Mouse (Mus musculus): ENCODE results near the gene Prickle1.
A peak's percentile ranks its signal among the peaks of the same experiment; 100 is the strongest.

The Prickle1 gene

GRCm38 (mm10) chr15:93595746-93596145 lies at the start of gene Prickle1:
TSS of gene Prickle1 (minus strand) at chr15:93595891.
- peak; percentile 91 to 93 for DNase-seq (ENCODE audit: low spot score in 2 of 2)

DNA sequence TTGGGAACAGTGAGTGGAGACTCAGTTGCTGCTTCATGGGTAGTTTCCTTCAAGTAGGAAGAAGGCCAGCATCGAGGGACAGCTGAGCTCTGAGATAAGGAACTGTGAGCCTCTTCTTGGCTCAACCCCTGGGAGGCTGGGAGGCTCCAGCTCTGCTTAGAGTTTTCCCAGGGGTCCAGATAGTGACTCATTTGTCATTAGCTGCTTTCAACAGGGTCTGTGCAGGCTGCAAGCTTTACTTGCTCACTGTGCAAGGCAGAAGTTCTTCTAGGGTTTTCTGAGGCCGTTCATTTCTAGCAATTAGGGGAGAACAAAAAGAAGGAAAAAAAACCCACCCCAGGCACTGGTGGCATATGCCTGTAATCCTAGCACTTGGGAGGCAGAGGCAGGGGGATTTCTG lies 44.5 kb upstream of the Prickle1 start:
- DNase-seq (ENCODE audit: low spot score in 2 of 2): no peak

- DNase-seq (ENCODE audit: low spot score in 2 of 2): no peak
These were observed 41.3 kb upstream of the Prickle1 start for GRCm38 (mm10) chr15:93636976-93637375.

DNA sequence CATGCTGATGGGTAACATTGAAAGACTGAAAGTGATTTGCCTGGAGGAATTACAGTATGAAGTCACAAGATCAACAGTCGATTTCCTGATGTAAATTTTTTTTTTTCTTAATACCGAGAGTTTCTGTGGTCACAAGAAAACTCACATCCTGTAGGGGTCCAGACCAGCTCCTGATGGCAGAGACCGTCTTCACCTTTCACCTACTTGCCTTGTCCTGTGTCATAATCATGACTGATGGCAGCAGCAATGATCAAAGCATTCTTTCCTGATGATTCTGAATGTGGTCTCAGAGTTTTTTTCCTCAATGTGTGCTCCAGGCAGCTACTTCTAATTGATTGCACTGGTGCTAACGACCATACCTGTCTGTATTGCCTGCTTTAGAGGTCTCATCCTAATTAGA lies 39.9 kb upstream of the Prickle1 start:
- no peak for DNase-seq (ENCODE audit: low spot score in 2 of 2)

DNA sequence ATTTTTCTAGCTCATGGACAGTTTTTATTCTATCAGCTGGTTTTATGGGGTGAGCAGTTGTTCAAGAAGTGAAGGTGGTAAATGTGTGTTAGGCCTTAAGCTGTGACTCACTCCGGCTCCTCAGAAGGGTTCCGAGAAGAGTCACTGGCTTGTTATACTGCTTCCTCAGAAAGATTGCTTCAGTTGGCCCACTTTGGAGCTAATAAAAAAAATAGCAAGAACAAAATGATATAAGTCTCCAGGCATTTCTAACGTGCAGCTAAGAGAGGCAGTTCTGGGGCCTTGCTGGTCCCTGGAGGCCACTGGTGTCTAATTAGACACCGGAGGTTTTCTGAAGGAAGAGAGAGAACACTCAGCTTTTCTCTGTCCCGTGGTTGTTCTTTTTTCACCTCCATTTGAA lies 38.8 kb upstream of the Prickle1 start:
- no peak for DNase-seq (ENCODE audit: low spot score in 2 of 2)

GRCm38 (mm10) chr15:93630001-93630541 lies 34.4 kb upstream of the Prickle1 start:
- DNase-seq (ENCODE audit: low spot score in 2 of 2): no peak

DNA sequence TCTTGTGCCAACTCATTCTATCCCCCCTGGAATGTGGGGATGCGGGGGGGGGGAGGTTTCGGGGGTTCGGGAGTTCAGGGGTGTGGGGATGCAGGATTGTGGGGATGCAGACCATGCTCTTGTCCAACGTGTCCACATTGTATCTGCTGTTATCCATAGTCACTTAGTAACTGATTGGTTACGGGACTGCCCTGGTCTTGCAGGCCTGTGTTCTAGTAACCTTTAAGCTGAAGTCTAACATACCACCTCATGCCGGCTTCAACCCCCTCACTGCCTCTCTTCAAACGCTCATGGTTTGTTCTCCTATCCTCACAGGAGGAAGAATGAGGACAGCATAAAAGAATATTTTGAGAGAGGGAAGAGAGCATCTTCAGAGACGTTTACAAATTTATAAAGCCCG lies 33.5 kb upstream of the Prickle1 start:
- no peak for DNase-seq (ENCODE audit: low spot score in 2 of 2)

DNA sequence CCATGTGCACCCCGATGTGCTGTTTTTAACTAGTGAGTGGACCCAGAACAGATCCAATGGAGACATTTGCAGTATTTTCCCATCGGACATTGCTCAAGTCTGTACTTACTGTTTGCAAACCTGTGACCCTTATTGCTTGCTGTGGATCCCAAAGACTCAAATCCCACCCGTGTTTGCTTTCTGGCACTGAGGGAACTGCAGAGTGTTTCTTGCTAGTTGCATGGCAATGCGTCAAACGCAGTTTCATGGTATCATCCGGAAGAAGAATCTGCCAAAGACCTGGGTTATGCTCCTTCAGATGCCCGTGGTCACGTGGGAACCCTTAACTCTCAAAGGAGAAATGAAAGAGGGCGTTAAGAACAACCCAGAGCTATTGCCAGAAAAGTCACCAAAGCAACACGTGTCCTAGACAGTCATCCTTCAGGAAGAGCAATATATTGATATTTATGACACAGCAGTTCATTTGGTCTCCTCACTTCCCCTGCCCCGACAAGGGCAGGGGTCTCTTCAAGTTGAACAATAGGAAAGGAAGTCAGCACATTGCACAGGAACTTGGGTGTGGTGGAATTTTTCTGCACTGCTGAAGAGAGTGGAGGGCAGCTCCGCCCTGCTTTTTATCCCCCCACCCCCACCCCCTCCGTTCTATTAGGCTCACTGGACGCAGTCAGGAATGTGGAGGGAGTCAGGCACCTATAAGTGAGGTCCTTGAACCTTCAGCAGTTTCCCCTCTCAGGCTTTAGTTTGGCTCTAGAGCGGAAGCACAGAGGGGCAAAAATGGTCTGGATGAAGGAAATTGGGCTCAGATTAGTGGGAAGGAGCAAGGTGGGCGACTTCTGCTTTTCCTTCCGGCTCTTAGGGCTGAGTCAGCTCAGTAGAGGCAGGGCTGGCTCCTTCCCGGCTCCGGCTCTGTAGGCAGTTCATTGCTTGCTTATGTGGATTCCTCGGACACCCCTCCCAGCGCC lies 32.4 kb upstream of the Prickle1 start:
- no peak for DNase-seq (ENCODE audit: low spot score in 2 of 2)

DNA sequence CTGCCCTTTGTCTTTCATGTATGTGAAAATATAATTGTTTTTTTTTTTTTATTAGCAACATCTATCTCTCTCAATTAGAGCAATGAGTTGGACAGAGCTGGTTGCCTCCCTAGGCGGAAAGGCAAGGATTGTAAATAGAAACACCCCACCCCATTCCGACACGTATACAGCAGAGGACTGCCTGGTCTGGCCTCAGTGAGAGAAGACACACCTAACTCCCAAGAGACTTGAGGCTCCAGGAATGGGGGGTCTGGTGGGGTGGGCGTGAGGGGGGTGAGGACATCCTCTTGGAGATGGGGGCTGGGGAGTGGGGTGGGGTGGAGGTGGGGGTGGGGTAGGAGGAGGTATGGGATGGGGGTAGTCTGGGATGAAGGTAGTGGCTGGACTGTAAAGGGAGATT lies 23.9 kb upstream of the Prickle1 start:
- DNase-seq (ENCODE audit: low spot score in 2 of 2): no peak

GRCm38 (mm10) chr15:93618442-93619150 lies 22.9 kb upstream of the Prickle1 start:
- no peak for DNase-seq (ENCODE audit: low spot score in 2 of 2)

DNA sequence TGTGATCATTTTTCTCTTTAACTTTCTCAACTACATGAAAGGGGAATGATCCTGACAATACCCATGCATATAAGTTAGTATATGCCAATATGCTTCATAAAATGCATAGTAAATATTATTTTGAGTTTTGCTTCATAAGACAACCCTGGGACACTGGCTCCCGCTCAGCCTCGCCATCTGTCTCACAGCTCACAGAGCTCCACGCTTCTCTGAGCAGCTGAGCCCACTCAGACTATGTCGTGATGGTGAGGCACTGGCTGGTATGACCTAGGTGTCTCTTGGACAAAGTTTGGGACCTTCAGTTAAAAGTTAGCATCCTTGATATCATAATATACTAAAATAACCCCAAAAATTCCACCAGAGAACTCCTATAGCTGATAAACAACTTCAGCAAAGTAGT lies 20.6 kb upstream of the Prickle1 start:
- no peak for DNase-seq (ENCODE audit: low spot score in 2 of 2)

DNA sequence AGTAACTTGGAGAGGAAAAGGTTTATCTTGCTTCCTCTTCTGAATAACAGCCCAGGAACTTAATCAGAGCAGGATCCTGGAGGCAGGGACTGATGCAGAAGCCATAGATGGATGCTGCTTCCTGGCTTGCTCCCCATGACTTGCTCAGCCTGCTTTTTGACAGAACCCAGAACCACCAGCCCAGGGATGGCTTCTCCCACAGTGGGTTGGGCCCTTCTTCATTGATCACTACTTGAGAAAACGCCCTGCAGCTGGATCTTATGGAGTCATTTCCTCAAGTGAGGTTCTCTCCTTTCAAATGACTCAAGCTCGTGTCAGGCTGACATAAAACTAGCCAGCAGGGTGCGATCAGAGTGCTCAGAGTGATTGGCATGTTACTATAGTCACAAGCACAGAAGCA lies 19.3 kb upstream of the Prickle1 start:
- DNase-seq (ENCODE audit: low spot score in 2 of 2): no peak

DNA sequence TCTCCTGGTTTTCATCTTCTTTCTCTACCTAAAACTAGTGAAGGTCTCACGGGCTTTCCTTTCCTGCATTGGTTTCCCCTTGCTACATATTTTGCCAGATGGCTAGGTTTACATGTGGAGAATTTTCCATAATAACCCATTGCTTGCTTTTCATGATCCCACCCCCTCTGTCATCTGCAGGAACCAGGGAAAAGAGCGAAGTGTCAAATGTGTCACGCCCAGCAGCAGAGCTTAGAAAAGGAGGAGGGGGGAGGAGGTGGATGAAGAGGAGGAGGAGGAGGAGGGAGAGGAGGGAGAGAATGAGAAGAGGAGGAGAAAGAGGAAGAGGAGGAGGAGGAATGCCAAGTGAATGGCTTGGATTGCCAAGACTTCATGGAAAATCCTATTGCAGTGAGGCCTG lies 17.9 kb upstream of the Prickle1 start:
- no peak for DNase-seq (ENCODE audit: low spot score in 2 of 2)

- no peak for DNase-seq (ENCODE audit: low spot score in 2 of 2)
These were observed 16.0 kb upstream of the Prickle1 start for GRCm38 (mm10) chr15:93611536-93612300.

DNA sequence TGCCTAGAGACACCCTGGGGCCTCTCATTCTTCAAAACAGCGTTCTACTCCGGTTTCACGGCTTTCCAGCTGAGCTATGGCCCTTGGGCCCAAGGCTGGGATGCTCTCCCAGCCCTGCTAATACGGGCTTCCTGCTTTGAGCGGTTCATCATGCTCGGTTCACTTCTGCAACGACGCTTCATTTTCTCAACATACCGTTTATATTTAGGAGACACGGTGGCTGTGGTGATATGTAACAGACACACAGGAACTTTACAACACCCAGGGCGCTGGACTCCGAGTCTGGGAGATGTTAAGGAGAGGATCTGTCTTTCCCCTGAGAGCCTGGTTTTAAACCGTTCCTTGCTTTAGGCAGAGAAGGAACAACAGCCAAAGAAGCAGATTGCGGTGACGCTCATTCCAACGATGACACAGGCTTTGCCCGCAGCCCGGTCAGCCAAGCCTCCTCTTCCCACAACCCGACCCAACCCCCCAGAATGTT lies 15.1 kb upstream of the Prickle1 start:
- no peak for DNase-seq (ENCODE audit: low spot score in 2 of 2)

- DNase-seq (ENCODE audit: low spot score in 2 of 2): no peak
These were observed 14.6 kb upstream of the Prickle1 start for GRCm38 (mm10) chr15:93610288-93610687.

DNA sequence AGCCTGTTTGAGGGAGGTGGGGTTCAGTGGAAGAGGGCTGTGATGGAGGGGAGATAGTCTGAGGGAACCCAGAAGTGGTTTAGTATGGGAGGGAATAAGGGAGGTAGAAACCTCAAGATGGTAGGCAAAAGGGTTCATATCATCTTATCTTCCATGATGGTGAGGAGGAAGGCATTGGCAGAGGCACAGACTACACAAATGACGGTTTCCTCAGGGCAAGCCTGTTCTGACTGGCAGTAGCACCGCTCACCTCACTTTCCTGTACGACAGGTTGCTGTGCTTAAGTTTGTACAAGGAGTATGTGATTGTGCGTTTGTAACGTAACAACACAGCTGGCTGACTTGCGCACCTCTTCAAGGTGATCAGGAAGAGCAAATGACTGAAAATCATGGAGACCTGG lies 7.2 kb upstream of the Prickle1 start:
- no peak for DNase-seq (ENCODE audit: low spot score in 2 of 2)

GRCm38 (mm10) chr15:93601461-93602015 lies 5.8 kb upstream of the Prickle1 start:
- no peak for DNase-seq (ENCODE audit: low spot score in 2 of 2)

DNA sequence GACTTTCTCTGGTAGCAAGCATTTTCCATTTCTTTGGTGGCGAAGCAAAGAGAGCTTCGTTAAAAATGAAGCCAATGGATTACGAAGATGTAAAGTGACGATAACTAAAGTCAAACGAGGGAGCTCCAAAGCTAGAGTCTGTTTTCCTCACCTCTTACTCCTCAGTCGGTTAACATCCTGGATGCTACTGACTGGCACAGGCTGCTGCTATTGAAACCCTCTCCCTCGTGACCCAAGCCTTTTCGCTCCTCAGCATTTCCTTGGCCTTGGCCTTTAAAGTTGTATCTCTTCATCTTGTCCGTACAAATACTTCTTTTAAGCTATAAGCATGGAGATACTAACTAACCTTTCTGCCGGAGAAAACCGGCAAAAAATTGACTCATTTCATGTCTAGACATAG lies 1.3 kb upstream of the Prickle1 start:
- no peak for DNase-seq (ENCODE audit: low spot score in 2 of 2)

- peak; percentile 82 to 83 for DNase-seq (ENCODE audit: low spot score in 2 of 2)
These were observed 594 bp upstream of the Prickle1 start for GRCm38 (mm10) chr15:93596285-93596684.

DNA sequence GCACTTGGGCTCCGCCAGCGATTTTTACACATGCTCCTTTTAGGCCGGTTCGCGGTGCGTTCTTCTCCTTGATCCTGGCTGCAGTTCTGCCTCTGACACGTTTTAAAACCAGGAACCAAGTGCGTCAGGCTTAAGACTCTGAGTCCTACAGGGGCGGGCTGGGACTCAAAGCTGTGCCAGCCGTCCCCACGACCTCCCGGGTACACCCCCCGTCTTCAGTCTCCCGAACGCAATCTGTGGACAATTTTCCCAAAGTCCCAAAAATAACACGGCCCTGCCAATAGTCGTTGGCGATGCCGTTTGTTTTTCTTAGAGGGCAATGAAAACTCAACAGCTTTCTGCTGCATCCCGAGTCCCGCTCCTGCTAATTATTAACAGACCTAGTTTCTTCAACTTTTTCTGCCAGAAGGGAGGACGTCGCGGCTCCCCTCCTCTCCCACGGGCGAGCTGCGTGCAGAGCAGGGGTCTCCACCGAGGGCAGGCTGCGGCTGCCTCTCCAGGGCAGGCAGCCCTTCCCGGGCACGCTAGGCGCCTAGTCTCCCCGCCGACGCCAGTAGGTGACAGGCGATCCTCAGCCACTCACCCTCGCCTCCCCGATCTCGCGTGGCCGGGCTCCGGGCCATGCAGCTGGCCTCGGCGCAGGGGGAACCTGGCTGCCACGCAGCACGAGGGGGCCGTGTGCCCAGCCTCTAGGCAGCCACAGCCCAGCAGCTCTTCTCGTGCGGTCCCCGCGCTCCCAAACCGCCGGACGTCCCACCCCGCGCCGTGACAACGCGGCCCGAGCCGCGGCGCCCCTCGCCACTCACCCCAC lies 598 bp downstream of the Prickle1 start:
- DNase-seq (ENCODE audit: low spot score in 2 of 2): peak; percentile 54 to 59

All from right cerebral cortex, postnatal 10 days (tissue).